Mouse (Mus musculus) CH12.LX (cell line): ENCODE data around the gene Pgam2. TPM values are rescaled to one million over a fixed set of nuclear protein-coding genes. Genes with fewer than 3 reads are reported as not detected.

Source experiments
- DNase-seq: peaks from one replicate; pipeline ENCODE4 v3.0.0-alpha.2; 2013; ENCODE audit errors: extremely low read depth
- H3K27ac ChIP-seq: 2 replicates; pipeline ENCODE4 v1.5.1; 2012; ENCODE audit warnings: low read depth, mild to moderate bottlenecking, control low read depth, moderate library complexity; ENCODE audit not compliant: insufficient read depth
- H3K27me3 ChIP-seq: replicated peaks from 2 replicates; pipeline ENCODE3; 2012; ENCODE audit warnings: inconsistent platforms
- H3K36me3 ChIP-seq, 2 experiments: replicated peaks in 1 of 2; 2 replicates each; pipeline versions ENCODE3 to v1.6.1; 2012; ENCODE audit warnings: inconsistent platforms in 1 of 2, low read length in 1 of 2, mild to moderate bottlenecking in 1 of 2, mixed read lengths in 1 of 2, moderate library complexity in 1 of 2; ENCODE audit not compliant: control insufficient read depth in 1 of 2, insufficient read depth in 1 of 2
- H3K4me1 ChIP-seq, 2 experiments: 2 replicates each; pipeline ENCODE4 v1.6.1; 2012; ENCODE audit warnings: inconsistent platforms in 1 of 2, moderate library complexity in 1 of 2; ENCODE audit not compliant: insufficient read depth in 2 of 2, control insufficient read depth in 1 of 2
- H3K4me2 ChIP-seq: 2 replicates; pipeline ENCODE4 v1.6.1; 2012; ENCODE audit warnings: low read depth, mild to moderate bottlenecking, control low read depth; ENCODE audit not compliant: poor library complexity, insufficient read depth, severe bottlenecking
- H3K4me3 ChIP-seq, 3 experiments: fragments of 150-350 bp in 1 of 3; sonication (generic) in 1 of 3; replicated peaks in 1 of 3; 2 replicates each; pipeline versions ENCODE3 to v1.5.1; 2011 to 2012; ENCODE audit warnings: low read depth in 2 of 3, low read length in 2 of 3, mild to moderate bottlenecking in 2 of 3, moderate library complexity in 2 of 3, control low read depth in 1 of 3, improper control_type of control experiment in 1 of 3, inconsistent platforms in 1 of 3, mixed read lengths in 1 of 3; ENCODE audit not compliant: poor library complexity in 1 of 3
- H3K79me2 ChIP-seq: replicated peaks from 2 replicates; pipeline ENCODE4 v1.6.1; 2012; ENCODE audit warnings: mild to moderate bottlenecking, moderate library complexity; ENCODE audit not compliant: control insufficient read depth, poor library complexity, insufficient read depth, severe bottlenecking; ENCODE audit errors: extremely low read depth
- H3K9ac ChIP-seq: 2 replicates; pipeline ENCODE4 v1.6.1; 2012; ENCODE audit warnings: low read depth, mild to moderate bottlenecking, control low read depth, moderate library complexity; ENCODE audit not compliant: insufficient read depth
- H3K9me3 ChIP-seq: replicated peaks from 2 replicates; pipeline ENCODE3; 2012; ENCODE audit warnings: low read length, inconsistent platforms, mixed read lengths
- BHLHE40 ChIP-seq: IDR thresholded peaks from 2 replicates; pipeline ENCODE4 v1.6.1; 2011; ENCODE audit warnings: mild to moderate bottlenecking, low read depth, low read length, improper control_type of control experiment
- E2F4 ChIP-seq: IDR thresholded peaks from 2 replicates; pipeline ENCODE4 v1.6.1; 2011; ENCODE audit warnings: low read depth, low read length, improper control_type of control experiment; ENCODE audit not compliant: insufficient replicate concordance
- ELF1 ChIP-seq: IDR thresholded peaks from 2 replicates; pipeline ENCODE4 v1.6.1; 2014; ENCODE audit warnings: low read depth, mild to moderate bottlenecking, inconsistent platforms, low read length, improper control_type of control experiment
- EP300 ChIP-seq: IDR thresholded peaks from 2 replicates; pipeline ENCODE4 v1.6.1; 2011; ENCODE audit warnings: low read length, improper control_type of control experiment
- ETS1 ChIP-seq: conservative IDR thresholded peaks from 2 replicates; pipeline ENCODE4 v1.6.1; 2012; ENCODE audit warnings: low read depth, mild to moderate bottlenecking, inconsistent platforms, low read length, improper control_type of control experiment, moderate library complexity
- HCFC1 ChIP-seq: IDR thresholded peaks from 2 replicates; pipeline ENCODE4 v1.6.1; 2012; ENCODE audit warnings: low read depth, mild to moderate bottlenecking, inconsistent platforms, low read length, improper control_type of control experiment
- IRF4 ChIP-seq: IDR thresholded peaks from 2 replicates; pipeline ENCODE4 v1.6.1; 2014; ENCODE audit warnings: low read depth, mild to moderate bottlenecking, inconsistent platforms, low read length, improper control_type of control experiment
- JUN ChIP-seq: IDR thresholded peaks from 2 replicates; pipeline ENCODE4 v1.6.1; 2011; ENCODE audit warnings: low read depth, mild to moderate bottlenecking, low read length, improper control_type of control experiment, moderate library complexity; ENCODE audit not compliant: insufficient read depth
- JUND ChIP-seq: conservative IDR thresholded peaks from 2 replicates; pipeline ENCODE4 v1.6.1; 2011; ENCODE audit warnings: low read depth, low read length, improper control_type of control experiment
- KAT2A ChIP-seq: IDR thresholded peaks from 2 replicates; pipeline ENCODE4 v1.6.1; 2012; ENCODE audit warnings: low read length, improper control_type of control experiment, inconsistent platforms; ENCODE audit not compliant: insufficient replicate concordance
- MAFK ChIP-seq: IDR thresholded peaks from 2 replicates; pipeline ENCODE4 v1.6.1; 2011; ENCODE audit warnings: low read length, improper control_type of control experiment; ENCODE audit not compliant: insufficient replicate concordance
- MXI1 ChIP-seq: IDR thresholded peaks from 2 replicates; pipeline ENCODE4 v1.6.1; 2011; ENCODE audit warnings: mild to moderate bottlenecking, low read depth, low read length, improper control_type of control experiment
- MYC ChIP-seq: IDR thresholded peaks from 2 replicates; pipeline ENCODE4 v1.6.1; 2011; ENCODE audit warnings: low read depth, mild to moderate bottlenecking, improper control_type of control experiment, low read length
- NELFE ChIP-seq: IDR thresholded peaks from 2 replicates; pipeline ENCODE4 v1.6.1; 2011; ENCODE audit warnings: low read depth, low read length, improper control_type of control experiment
- PAX5 ChIP-seq: IDR thresholded peaks from 2 replicates; pipeline ENCODE4 v1.6.1; 2012; ENCODE audit warnings: low read length, inconsistent platforms, mixed read lengths
- POLR2A ChIP-seq: IDR thresholded peaks from 2 replicates; pipeline ENCODE4 v1.6.1; 2011; ENCODE audit warnings: low read depth, mild to moderate bottlenecking, improper control_type of control experiment, low read length
- POLR2AphosphoS2 ChIP-seq: IDR thresholded peaks from 2 replicates; pipeline ENCODE4 v1.6.1; 2011; ENCODE audit warnings: low read depth, low read length, improper control_type of control experiment
- RAD21 ChIP-seq: IDR thresholded peaks from 2 replicates; pipeline ENCODE4 v1.6.1; 2011; ENCODE audit warnings: low read depth, mild to moderate bottlenecking, low read length, improper control_type of control experiment, moderate library complexity
- RCOR1 ChIP-seq: conservative IDR thresholded peaks from 2 replicates; pipeline ENCODE4 v1.6.1; 2012; ENCODE audit warnings: low read depth, mild to moderate bottlenecking, inconsistent platforms, low read length, improper control_type of control experiment
- SIN3A ChIP-seq: IDR thresholded peaks from 2 replicates; pipeline ENCODE4 v1.6.1; 2012; ENCODE audit warnings: low read length, improper control_type of control experiment, inconsistent platforms
- SMC3 ChIP-seq: IDR thresholded peaks from 2 replicates; pipeline ENCODE4 v1.6.1; 2011; ENCODE audit warnings: low read depth, low read length, improper control_type of control experiment
- TBP ChIP-seq: conservative IDR thresholded peaks from 2 replicates; pipeline ENCODE4 v1.6.1; 2011; ENCODE audit warnings: low read depth, low read length, improper control_type of control experiment
- TCF12 ChIP-seq: IDR thresholded peaks from 2 replicates; pipeline ENCODE4 v1.6.1; 2014; ENCODE audit warnings: low read depth, mild to moderate bottlenecking, inconsistent platforms, low read length, improper control_type of control experiment
- UBTF ChIP-seq: IDR thresholded peaks from 2 replicates; pipeline ENCODE4 v1.6.1; 2012; ENCODE audit warnings: low read depth, mild to moderate bottlenecking, inconsistent platforms, low read length, improper control_type of control experiment, moderate library complexity
- USF1 ChIP-seq: IDR thresholded peaks from 2 replicates; pipeline ENCODE4 v1.6.1; 2014; ENCODE audit warnings: low read depth, mild to moderate bottlenecking, inconsistent platforms, low read length, improper control_type of control experiment
- USF2 ChIP-seq: conservative IDR thresholded peaks from 2 replicates; pipeline ENCODE4 v1.6.1; 2011; ENCODE audit warnings: low read depth, low read length, improper control_type of control experiment
- ZC3H11A ChIP-seq: IDR thresholded peaks from 2 replicates; pipeline ENCODE4 v1.6.1; 2012; ENCODE audit warnings: low read depth, mild to moderate bottlenecking, inconsistent platforms, low read length, improper control_type of control experiment
- ZKSCAN1 ChIP-seq: IDR thresholded peaks from 2 replicates; pipeline ENCODE4 v1.6.1; 2012; ENCODE audit warnings: low read depth, inconsistent platforms, low read length, improper control_type of control experiment, borderline replicate concordance
- ZMIZ1 ChIP-seq: IDR thresholded peaks from 2 replicates; pipeline ENCODE4 v1.6.1; 2012; ENCODE audit warnings: low read depth, mild to moderate bottlenecking, inconsistent platforms, low read length, improper control_type of control experiment
- ZNF384 ChIP-seq: IDR thresholded peaks from 2 replicates; pipeline ENCODE4 v1.6.1; 2012; ENCODE audit warnings: low read depth, low read length, improper control_type of control experiment, inconsistent platforms
- dilution Hi-C: fragments of 300-500 bp; cut with MboI; formaldehyde crosslinking; loops from 2 replicates; pipeline ENCODE4 v1.14.3; 2020; ENCODE audit warnings: low sequenced_read_pairs; ENCODE audit not compliant: extremely low pct_unique_long_range_greater_than_20kb, extremely low pct_ligation_motif_present
- in situ Hi-C: fragments of 300-500 bp; cut with MboI; formaldehyde crosslinking; loops from 3 replicates; pipeline ENCODE4 v1.14.3; 2019; ENCODE audit warnings: low sequenced_read_pairs, low pct_ligation_motif_present, low pct_unique_long_range_greater_than_20kb, mixed read lengths
- polyA plus RNA-seq: library from polyadenylated mRNA; unstranded; fragments of >175 nt; gene quantifications from 2 replicates; pipeline ENCODE4 v1.2.1, GENCODE M21; 2012; ENCODE audit warnings: low read depth; ENCODE audit not compliant: insufficient read length
- total RNA-seq, 2 experiments: library from RNA; depleted of rRNA; stranded (reverse); fragments of 300-350 nt in 1 of 2; fragments of >200 nt in 1 of 2; gene quantifications; 2 replicates each; pipeline ENCODE4 v1.2.3; 2012 to 2014

The Pgam2 gene
- total and polyA plus RNA-seq, 3 experiments = 0.64 to 2.5 TPM; not detected in 1

GRCm38 (mm10) chr11:5840346-5840745 is 36.8 kb upstream of the Pgam2 start:
- no peak overlapping the region for H3K27ac ChIP-seq
- no peaks in the 10 kb centered on the region for H3K79me2 ChIP-seq
- TF ChIP-seq TCF12 (no peak), SIN3A (no peak), RAD21 (no peak), MXI1 (no peak), ZMIZ1 (no peak), PAX5 (no peak), KAT2A (no peak), SMC3 (no peak), RCOR1 (no peak), MYC (no peak), JUN (no peak), USF2 (no peak), EP300 (no peak), POLR2AphosphoS2 (no peak), POLR2A (no peak), ELF1 (no peak), USF1 (no peak)
- H3K36me3 ChIP-seq = peaks cover 2 to 4% of the 10 kb centered on the region in 2 experiments
- H3K4me3 ChIP-seq = no peak overlapping the region
- dilution Hi-C loops = no loop called here
- H3K9ac ChIP-seq = no peak overlapping the region
- peaks cover 6 to 29% of the 10 kb centered on the region in 2 experiments; a peak in 3 of 4 replicates for H3K4me1 ChIP-seq
- in situ Hi-C loops = no loop called here
- H3K4me2 ChIP-seq = no peak overlapping the region
- no peak for DNase-seq
- H3K9me3 ChIP-seq = peaks cover 43% of the 10 kb centered on the region
- peaks cover under 1% of the 10 kb centered on the region for H3K27me3 ChIP-seq

GRCm38 (mm10) chr11:5837251-5838246 is 34.0 kb upstream of the Pgam2 start, which contains the start of gene Polm:
Gene Polm, minus strand, starts transcription at chr11:5838016.
- peaks cover 21 to 23% of the 10 kb centered on the region in 2 experiments for H3K36me3 ChIP-seq
- no peaks in the 10 kb centered on the region for H3K27me3 ChIP-seq
- peaks cover 16 to 44% of the 10 kb centered on the region in 2 experiments for H3K4me1 ChIP-seq
- peak; percentile 99 for DNase-seq
- peak within 1 kb of the TSS; percentile 60 for H3K27ac ChIP-seq
- peak within 1 kb of the TSS; percentile 84 for H3K9ac ChIP-seq
- in situ Hi-C loops = no loop called here
- peak within 1 kb of the TSS; percentile 75 for H3K4me2 ChIP-seq
- peaks cover 26% of the 10 kb centered on the region for H3K9me3 ChIP-seq
- peak within 1 kb of the TSS; percentile 65 to 78 (median 67) for H3K4me3 ChIP-seq
- dilution Hi-C loops = no loop called here
- no peaks in the 10 kb centered on the region for H3K79me2 ChIP-seq
- peak; percentile 89 for TF ChIP-seq NELFE
- peak; percentile 68 for TF ChIP-seq BHLHE40
- peak; percentile 95 for TF ChIP-seq TBP
- TF ChIP-seq JUN = no peak
- TF ChIP-seq ZC3H11A = no peak
- peak; percentile 80 for TF ChIP-seq MAFK
- TF ChIP-seq KAT2A = 0 out of 2 replicates have a peak, but pooled peaks have one; percentile 73
- 0 out of 2 replicates have a peak, but pooled peaks have one; percentile 23 for TF ChIP-seq JUND
- TF ChIP-seq ZKSCAN1 = no peak; the same call in 1 of the 2 replicates
- peak; percentile 71 for TF ChIP-seq ETS1
- TF ChIP-seq USF2 = no peak
- TF ChIP-seq HCFC1 = peak; percentile 59
- 0 out of 2 replicates have a peak, but pooled peaks have one; percentile 17 for TF ChIP-seq E2F4
- peak; percentile 92 for TF ChIP-seq SIN3A
- no peak; the same call in 1 of the 2 replicates for TF ChIP-seq MXI1
- TF ChIP-seq IRF4 = peak; percentile 77
- peak; percentile 32 for TF ChIP-seq SMC3
- TF ChIP-seq ELF1 = peak; percentile 94
- no peak for TF ChIP-seq ZNF384
- TF ChIP-seq UBTF = peak; percentile 95
